Mouse (Mus musculus): ENCODE data around the gene Olfr599.
"Not testable (repeated sequence)": the region's sequence is repeated elsewhere in the genome, so short reads cannot be mapped to it uniquely, and the experiment has no call there.

Olfr599 gene

DNA sequence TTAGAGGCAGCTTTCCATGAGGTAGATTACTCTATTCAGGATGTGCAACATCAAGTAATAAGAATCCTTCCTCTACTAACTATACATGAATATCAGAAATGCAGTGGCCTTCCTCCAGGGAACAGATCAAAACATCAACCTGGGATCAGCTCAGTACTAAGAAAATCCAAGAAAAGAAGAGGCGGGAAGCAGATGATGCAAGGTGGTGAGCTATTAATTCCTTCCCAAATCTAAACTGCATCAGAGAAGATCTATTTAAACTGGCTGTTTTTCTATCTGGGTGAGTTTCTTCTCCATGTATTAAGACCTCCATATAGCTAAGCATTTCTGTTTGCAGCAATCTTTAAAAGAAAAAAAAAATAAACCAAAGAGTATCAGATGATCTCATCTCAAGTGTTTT is at the start of gene Olfr599:
TSS of gene Olfr599 (plus strand) at position 301 of the 400 bp plus-strand sequence.
- no peak for DNase-seq (ENCODE audit: low read depth, low spot score)

DNA sequence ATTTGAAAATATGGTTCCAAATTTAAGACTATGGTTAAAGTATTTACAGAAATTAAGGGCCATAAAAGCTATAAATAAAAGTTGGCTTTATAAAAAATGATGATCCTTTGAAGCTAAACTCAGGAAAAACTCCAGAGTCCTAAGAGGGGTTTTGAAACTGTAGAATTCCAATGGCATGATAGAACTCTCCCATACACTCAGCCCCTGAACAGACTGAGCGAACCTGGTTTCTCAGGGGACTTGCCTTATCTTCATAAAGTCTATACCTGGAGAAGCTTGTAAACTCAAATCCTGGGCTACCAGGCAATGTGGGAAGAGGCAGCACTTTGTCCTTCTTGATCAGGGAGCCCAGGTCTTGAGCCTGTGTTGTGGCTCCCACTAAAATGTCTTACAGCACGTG is 30.4 kb upstream of the Olfr599 start, which contains the start of gene Olfr596:
TSS of gene Olfr596 (plus strand) at position 301 of the 400 bp plus-strand sequence.
- DNase-seq (ENCODE audit: low read depth, low spot score): not testable (repeated sequence)

DNA sequence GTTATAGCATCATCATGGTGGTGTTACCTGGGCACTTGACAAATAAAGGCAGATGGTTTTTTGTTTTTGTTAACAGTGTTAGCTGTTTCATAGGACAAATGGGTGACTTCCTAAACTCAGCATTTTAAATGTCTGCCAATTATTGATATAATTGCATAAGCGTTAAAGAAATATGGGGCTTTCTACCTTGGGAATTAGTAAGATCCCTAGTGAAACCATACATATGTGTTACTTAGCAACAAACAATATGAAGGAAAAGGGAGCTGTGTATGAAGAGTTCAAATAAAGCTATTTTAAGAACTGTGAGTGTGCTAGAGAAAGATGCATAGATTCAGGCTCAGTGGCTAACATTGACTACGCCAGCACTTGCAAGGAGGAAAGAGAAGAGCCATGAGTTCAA is 19.7 kb upstream of the Olfr599 start, which contains the start of gene Olfr597:
TSS of gene Olfr597 (plus strand) at position 301 of the 400 bp plus-strand sequence.
- not testable (repeated sequence) for DNase-seq (ENCODE audit: low read depth, low spot score)

GRCm38 (mm10) chr7:103323268-103323667 is 12.4 kb upstream of the Olfr599 start, which contains the start of gene Olfr598:
Gene Olfr598, plus strand, starts transcription at chr7:103323568.
- no peak for DNase-seq (ENCODE audit: low read depth, low spot score)

- DNase-seq (ENCODE audit: low read depth, low spot score): no peak
Observed at GRCm38 (mm10) chr7:103349569-103349968, 13.9 kb downstream of the Olfr599 start, which contains the start of gene Olfr600. Gene Olfr600, minus strand, starts transcription at chr7:103349669.

DNA sequence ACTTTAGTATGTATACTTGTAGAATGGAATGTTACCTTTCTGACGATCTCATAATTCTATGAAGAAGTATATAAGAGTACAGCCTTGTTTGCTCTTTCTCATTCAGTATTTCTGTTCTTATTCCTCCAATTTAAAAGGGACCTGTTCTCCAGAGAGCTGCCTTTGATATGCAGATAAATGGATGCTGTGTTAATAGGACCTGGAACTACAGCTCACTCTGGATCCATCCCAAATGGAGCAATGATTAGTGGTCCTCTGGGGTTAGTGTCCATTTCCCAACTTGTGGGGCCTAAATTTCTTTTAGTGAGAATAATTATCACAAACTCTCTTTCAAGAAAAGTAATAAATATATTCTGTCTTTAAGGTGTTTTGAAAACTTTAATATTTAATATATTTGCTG is 26.8 kb downstream of the Olfr599 start, which contains the start of gene Olfr601:
TSS of gene Olfr601 (minus strand) at position 101 of the 400 bp plus-strand sequence.
- no peak for DNase-seq (ENCODE audit: low read depth, low spot score)

DNA sequence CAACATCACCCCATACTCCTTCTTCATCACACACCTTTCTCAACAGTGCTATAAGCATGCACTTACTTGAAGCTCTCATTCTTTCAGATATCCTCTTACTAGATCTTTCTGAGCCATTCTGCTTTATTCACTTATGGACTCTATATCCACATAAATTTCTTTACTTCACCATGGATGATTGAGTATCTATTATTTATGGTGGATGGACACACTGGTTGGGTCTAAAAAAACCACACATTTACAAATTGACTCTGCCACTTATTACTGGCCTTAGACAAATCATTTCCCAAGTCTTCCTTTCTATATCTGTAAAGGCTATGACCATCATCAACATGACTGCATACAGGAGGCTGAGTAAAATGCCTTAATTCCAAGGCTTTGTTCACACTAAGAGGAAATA is 50.4 kb downstream of the Olfr599 start, which contains the start of gene Olfr603:
TSS of gene Olfr603 (minus strand) at position 101 of the 400 bp plus-strand sequence.
- no peak for DNase-seq (ENCODE audit: low read depth, low spot score)

Data from ZHBTc4 (cell line).